Mouse (Mus musculus) erythroblast, adult 5-6 weeks (primary cell): ENCODE measurements around the gene Gba2. TPM values are rescaled to one million over a fixed set of nuclear protein-coding genes. Genes with fewer than 3 reads are reported as not detected.

Source experiments
- total RNA-seq, 2 experiments: library from RNA; stranded (forward) in 1 of 2; stranded (reverse) in 1 of 2; fragments of 150-400 nt in 1 of 2; fragments of 200-764, 138-1000 nt in 1 of 2; gene quantifications; 2 replicates each; pipeline versions ENCODE4 v1.2.3 to v1.2.4; 2015 to 2017; ENCODE audit warnings: low replicate concordance in 2 of 2

The Gba2 gene
- total RNA-seq, 2 experiments from 2014 or later: 7.3 to 7.4 TPM

Other genes with a start within 250 kb of the Gba2 start
- gene Rusc2, start 196.9 kb downstream of the Gba2 start, total RNA-seq (2015; ENCODE audit: low replicate concordance): 0.63 TPM in 1 of 2 replicates, not detected in the other
- gene Rusc2, start 196.9 kb downstream of the Gba2 start, total RNA-seq (2017; ENCODE audit: low replicate concordance): 0.17 TPM in 1 of 2 replicates, not detected in the other
- gene Fam166b, start 149.7 kb downstream of the Gba2 start, total RNA-seq (2015; ENCODE audit: low replicate concordance): not detected in 2 replicates
- gene Fam166b, start 149.7 kb downstream of the Gba2 start, total RNA-seq (2017; ENCODE audit: low replicate concordance): not detected in 2 replicates
- 1.7 and 2.3 TPM in 2 replicates for gene Tesk1, start 136.9 kb downstream of the Gba2 start, total RNA-seq (2015; ENCODE audit: low replicate concordance)
- 0.98 and 1.5 TPM in 2 replicates for gene Tesk1, start 136.9 kb downstream of the Gba2 start, total RNA-seq (2017; ENCODE audit: low replicate concordance)
- gene Cd72, start 124.2 kb downstream of the Gba2 start, total RNA-seq (2015; ENCODE audit: low replicate concordance): 2.1 and 2.3 TPM in 2 replicates
- gene Cd72, start 124.2 kb downstream of the Gba2 start, total RNA-seq (2017; ENCODE audit: low replicate concordance): 0.43 and 7.9 TPM in 2 replicates
- not detected in 2 replicates for gene Sit1, start 95.1 kb downstream of the Gba2 start, total RNA-seq (2015; ENCODE audit: low replicate concordance)
- gene Sit1, start 95.1 kb downstream of the Gba2 start, total RNA-seq (2017; ENCODE audit: low replicate concordance): not detected in 2 replicates
- 4.6 and 17.1 TPM in 2 replicates for gene Ccdc107, start 86.0 kb downstream of the Gba2 start, total RNA-seq (2015; ENCODE audit: low replicate concordance)
- 5.2 and 36.1 TPM in 2 replicates for gene Ccdc107, start 86.0 kb downstream of the Gba2 start, total RNA-seq (2017; ENCODE audit: low replicate concordance)
- 22.4 and 40.9 TPM in 2 replicates for gene Arhgef39, start 79.2 kb downstream of the Gba2 start, total RNA-seq (2015; ENCODE audit: low replicate concordance)
- 18.0 and 29.2 TPM in 2 replicates for gene Arhgef39, start 79.2 kb downstream of the Gba2 start, total RNA-seq (2017; ENCODE audit: low replicate concordance)
- gene Car9, start 71.9 kb downstream of the Gba2 start, total RNA-seq (2015; ENCODE audit: low replicate concordance): 0.63 TPM in 1 of 2 replicates, not detected in the other
- 0.56 and 0.77 TPM in 2 replicates for gene Car9, start 71.9 kb downstream of the Gba2 start, total RNA-seq (2017; ENCODE audit: low replicate concordance)
- gene Tpm2, start 55.1 kb downstream of the Gba2 start, total RNA-seq (2015; ENCODE audit: low replicate concordance): not detected in 2 replicates
- gene Tpm2, start 55.1 kb downstream of the Gba2 start, total RNA-seq (2017; ENCODE audit: low replicate concordance): 3.3 and 4.9 TPM in 2 replicates
- gene Creb3, start 16.5 kb downstream of the Gba2 start, total RNA-seq (2015; ENCODE audit: low replicate concordance): 1.7 and 6.7 TPM in 2 replicates
- gene Creb3, start 16.5 kb downstream of the Gba2 start, total RNA-seq (2017; ENCODE audit: low replicate concordance): 35.8 and 52.6 TPM in 2 replicates
- gene Tln1, start 16.2 kb downstream of the Gba2 start, total RNA-seq (2015; ENCODE audit: low replicate concordance): 47.8 and 86.3 TPM in 2 replicates
- gene Tln1, start 16.2 kb downstream of the Gba2 start, total RNA-seq (2017; ENCODE audit: low replicate concordance): 197 and 262 TPM in 2 replicates
- gene Rgp1, start 158 bp downstream of the Gba2 start, total RNA-seq (2015; ENCODE audit: low replicate concordance): 8.6 and 10.6 TPM in 2 replicates
- 5.7 and 8.9 TPM in 2 replicates for gene Rgp1, start 158 bp downstream of the Gba2 start, total RNA-seq (2017; ENCODE audit: low replicate concordance)
- gene Msmp, start 5.6 kb upstream of the Gba2 start, total RNA-seq (2015; ENCODE audit: low replicate concordance): not detected in 2 replicates
- gene Msmp, start 5.6 kb upstream of the Gba2 start, total RNA-seq (2017; ENCODE audit: low replicate concordance): not detected in 2 replicates
- gene Npr2, start 53.1 kb upstream of the Gba2 start, total RNA-seq (2015; ENCODE audit: low replicate concordance): not detected in 2 replicates
- gene Npr2, start 53.1 kb upstream of the Gba2 start, total RNA-seq (2017; ENCODE audit: low replicate concordance): 1.9 TPM in 1 of 2 replicates, not detected in the other
- not detected in 2 replicates for gene Spag8, start 74.7 kb upstream of the Gba2 start, total RNA-seq (2015; ENCODE audit: low replicate concordance)
- not detected in 2 replicates for gene Spag8, start 74.7 kb upstream of the Gba2 start, total RNA-seq (2017; ENCODE audit: low replicate concordance)
- gene Hint2, start 77.6 kb upstream of the Gba2 start, total RNA-seq (2015; ENCODE audit: low replicate concordance): 2.9 and 9.6 TPM in 2 replicates
- 13.6 and 18.1 TPM in 2 replicates for gene Hint2, start 77.6 kb upstream of the Gba2 start, total RNA-seq (2017; ENCODE audit: low replicate concordance)
- gene Tmem8b, start 90.1 kb upstream of the Gba2 start, total RNA-seq (2015; ENCODE audit: low replicate concordance): 3.8 TPM in 1 of 2 replicates, not detected in the other
- 0.42 TPM in 1 of 2 replicates, not detected in the other for gene Tmem8b, start 90.1 kb upstream of the Gba2 start, total RNA-seq (2017; ENCODE audit: low replicate concordance)
- gene Fam221b, start 90.3 kb upstream of the Gba2 start, total RNA-seq (2015; ENCODE audit: low replicate concordance): not detected in 2 replicates
- gene Fam221b, start 90.3 kb upstream of the Gba2 start, total RNA-seq (2017; ENCODE audit: low replicate concordance): 0.70 TPM in 1 of 2 replicates, not detected in the other
- not detected in 2 replicates for gene Olfr70, start 121.9 kb upstream of the Gba2 start, total RNA-seq (2015; ENCODE audit: low replicate concordance)
- 0.70 TPM in 1 of 2 replicates, not detected in the other for gene Olfr70, start 121.9 kb upstream of the Gba2 start, total RNA-seq (2017; ENCODE audit: low replicate concordance)
- gene Olfr71, start 131.4 kb upstream of the Gba2 start, total RNA-seq (2015; ENCODE audit: low replicate concordance): not detected in 2 replicates
- gene Olfr71, start 131.4 kb upstream of the Gba2 start, total RNA-seq (2017; ENCODE audit: low replicate concordance): not detected in 2 replicates
- not detected in 2 replicates for gene Hrct1, start 148.3 kb upstream of the Gba2 start, total RNA-seq (2015; ENCODE audit: low replicate concordance)
- not detected in 2 replicates for gene Hrct1, start 148.3 kb upstream of the Gba2 start, total RNA-seq (2017; ENCODE audit: low replicate concordance)
- gene Spaar, start 151.2 kb upstream of the Gba2 start, total RNA-seq (2015; ENCODE audit: low replicate concordance): not detected in 2 replicates
- not detected in 2 replicates for gene Spaar, start 151.2 kb upstream of the Gba2 start, total RNA-seq (2017; ENCODE audit: low replicate concordance)
- not detected in 2 replicates for gene Olfr159, start 192.1 kb upstream of the Gba2 start, total RNA-seq (2015; ENCODE audit: low replicate concordance)
- not detected in 2 replicates for gene Olfr159, start 192.1 kb upstream of the Gba2 start, total RNA-seq (2017; ENCODE audit: low replicate concordance)
- not detected in 2 replicates for gene Olfr156, start 245.0 kb upstream of the Gba2 start, total RNA-seq (2015; ENCODE audit: low replicate concordance)
- gene Olfr156, start 245.0 kb upstream of the Gba2 start, total RNA-seq (2017; ENCODE audit: low replicate concordance): not detected in 2 replicates